Mouse (Mus musculus) stomach, embryonic 15.5 days (tissue): ENCODE results near the gene Gm9639. TPM values are rescaled to one million over a fixed set of nuclear protein-coding genes. Genes with fewer than 3 reads are reported as not detected.
"Not testable (repeated sequence)": the region's sequence is repeated elsewhere in the genome, so short reads cannot be mapped to it uniquely, and the experiment has no call there.

Source experiments
- ATAC-seq: fragments of 200-750 bp; cut with Nextera tagmentation; 2 replicates; pipeline ENCODE4 v1.8.0; 2017; ENCODE audit warnings: low read depth, moderate number of reproducible peaks, moderate TSS enrichment; ENCODE audit not compliant: insufficient read depth, low FRiP score
- H3K27ac ChIP-seq: fragments of 300-500 bp; sonication (generic); 2 replicates; pipeline ENCODE4 v1.5.1; 2015; ENCODE audit warnings: mild to moderate bottlenecking, inconsistent platforms
- H3K27me3 ChIP-seq: fragments of 300-500 bp; sonication (generic); replicated peaks from 2 replicates; pipeline ENCODE4 v1.6.1; 2015; ENCODE audit warnings: inconsistent platforms
- H3K36me3 ChIP-seq: fragments of 300-500 bp; sonication (generic); 2 replicates; pipeline ENCODE4 v1.6.1; 2015; ENCODE audit warnings: inconsistent platforms
- H3K4me1 ChIP-seq: fragments of 300-500 bp; sonication (generic); 2 replicates; pipeline ENCODE4 v1.6.1; 2015; ENCODE audit warnings: inconsistent platforms
- H3K4me2 ChIP-seq: fragments of 300-500 bp; sonication (generic); 2 replicates; pipeline ENCODE4 v1.6.1; 2015; ENCODE audit warnings: mild to moderate bottlenecking, inconsistent platforms
- H3K4me3 ChIP-seq: fragments of 300-500 bp; sonication (generic); replicated peaks from 2 replicates; pipeline ENCODE4 v1.5.1; 2015; ENCODE audit warnings: inconsistent platforms
- H3K9ac ChIP-seq: fragments of 300-500 bp; sonication (generic); 2 replicates; pipeline ENCODE4 v1.6.1; 2015; ENCODE audit warnings: inconsistent platforms
- H3K9me3 ChIP-seq: fragments of 300-500 bp; sonication (generic); 2 replicates; pipeline ENCODE4 v1.6.1; 2016; ENCODE audit warnings: inconsistent platforms
- WGBS: fragments of 180-500 bp; shearing (Covaris S2); methylation state at CpG from one replicate; pipeline ENCODE4 v1.1.7; 2015; 5-methylcytosine and 5-hydroxymethylcytosine counted together
- polyA plus RNA-seq: library from polyadenylated mRNA; unstranded; fragments of >200 nt; fragmentation: Nextera tagmentation; extraction: Ambion mirVana; gene quantifications from 2 replicates; pipeline ENCODE4 v1.2.1, GENCODE M21; 2015

Gene Gm9639
- polyA plus RNA-seq, 1 experiment from 2014 or later, result not detected

DNA sequence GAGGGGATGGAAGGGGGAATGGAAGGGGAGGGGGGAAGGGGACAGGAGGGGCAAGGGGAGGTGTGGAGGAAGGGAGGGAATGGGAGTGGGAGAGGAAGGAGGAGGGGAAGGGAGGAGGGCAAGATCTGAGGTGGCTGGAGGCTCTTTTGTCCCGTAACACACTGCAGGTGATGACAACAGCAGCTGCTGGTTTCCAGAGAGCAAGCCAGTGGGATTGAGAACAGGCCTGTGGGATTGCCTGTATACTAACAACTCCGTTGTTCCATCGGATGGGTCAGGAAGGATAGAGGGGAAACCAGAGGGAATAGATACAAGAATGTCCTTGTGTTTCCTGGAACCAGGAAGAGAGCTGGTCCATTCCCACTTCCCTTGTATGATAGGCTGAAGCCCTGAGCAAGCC is 2.8 kb upstream of the Gm9639 start:
- no peak for ATAC-seq
- H3K36me3 ChIP-seq, result no peaks in the 10 kb centered on the region
- no peak overlapping the region for H3K4me3 ChIP-seq
- H3K9me3 ChIP-seq, result no peaks in the 10 kb centered on the region
- WGBS, result 24% methylated on average over 3 of the region's 3 CpGs
- H3K4me1 ChIP-seq, result 0 out of 2 replicates have a peak, but pooled peaks cover 4% of the 10 kb centered on the region
- H3K4me2 ChIP-seq, result no peak overlapping the region
- H3K9ac ChIP-seq, result no peak overlapping the region
- H3K27me3 ChIP-seq, result no peaks in the 10 kb centered on the region
- no peak overlapping the region for H3K27ac ChIP-seq

DNA sequence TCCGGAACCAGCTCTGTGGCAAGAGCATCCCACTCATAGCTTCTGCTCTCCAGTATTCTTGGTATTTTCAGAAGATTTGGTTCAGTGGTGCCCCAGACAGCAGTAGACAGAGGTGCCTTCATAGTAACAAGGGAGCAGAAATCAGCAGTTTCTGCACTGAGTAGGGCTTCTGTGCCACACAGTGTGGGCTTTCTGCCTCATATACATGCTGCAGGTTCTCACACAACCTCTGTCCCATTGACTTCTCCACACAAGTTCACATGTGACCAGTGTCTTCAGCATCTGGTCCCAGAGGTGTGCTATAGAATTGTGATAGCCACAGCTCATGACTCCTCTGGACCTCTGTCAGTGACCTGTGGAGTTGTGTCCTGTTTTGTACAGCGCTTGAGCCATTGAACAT is 6.3 kb downstream of the Gm9639 start:
- 71% methylated on average over 2 of the region's 2 CpGs for WGBS
- Histone ChIP-seq H3K4me3 (no peak overlapping the region), H3K27ac (no peak overlapping the region), H3K4me1 (no peaks in the 10 kb centered on the region), H3K9me3 (no peaks in the 10 kb centered on the region), H3K27me3 (no peaks in the 10 kb centered on the region), H3K36me3 (no peaks in the 10 kb centered on the region), H3K4me2 (no peak overlapping the region), H3K9ac (no peak overlapping the region)
- no peak for ATAC-seq

DNA sequence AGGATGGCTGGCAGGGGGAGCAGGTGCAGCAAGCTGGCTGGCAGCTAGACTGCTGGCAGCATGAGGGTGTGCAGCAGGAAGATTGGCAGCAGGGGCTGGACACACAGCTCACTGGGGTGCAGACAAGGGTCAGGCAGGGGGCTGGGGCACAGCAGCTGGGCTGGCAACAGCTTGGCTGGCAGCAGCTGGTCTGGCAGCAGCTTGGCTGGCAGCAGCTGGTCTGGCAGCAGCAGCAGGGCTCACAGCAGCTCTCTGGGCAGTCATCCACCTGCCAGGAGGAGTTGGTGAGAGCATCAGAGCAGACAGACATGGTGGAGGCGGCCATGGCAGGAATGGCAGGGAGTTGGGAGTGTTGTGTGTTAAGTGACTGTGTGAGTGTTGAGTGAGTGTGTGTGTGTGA is 7.0 kb downstream of the Gm9639 start, which contains the start of gene Gm7137:
Gm7137 (minus strand) TSS at position 325 of the 400 bp plus-strand sequence.
- not testable (repeated sequence) for H3K36me3 ChIP-seq, ATAC-seq, H3K4me2 ChIP-seq, H3K9ac ChIP-seq, H3K4me1 ChIP-seq, H3K9me3 ChIP-seq, H3K27me3 ChIP-seq, H3K4me3 ChIP-seq, H3K27ac ChIP-seq
- 36% methylated on average over 1 of the region's 1 CpGs for WGBS

DNA sequence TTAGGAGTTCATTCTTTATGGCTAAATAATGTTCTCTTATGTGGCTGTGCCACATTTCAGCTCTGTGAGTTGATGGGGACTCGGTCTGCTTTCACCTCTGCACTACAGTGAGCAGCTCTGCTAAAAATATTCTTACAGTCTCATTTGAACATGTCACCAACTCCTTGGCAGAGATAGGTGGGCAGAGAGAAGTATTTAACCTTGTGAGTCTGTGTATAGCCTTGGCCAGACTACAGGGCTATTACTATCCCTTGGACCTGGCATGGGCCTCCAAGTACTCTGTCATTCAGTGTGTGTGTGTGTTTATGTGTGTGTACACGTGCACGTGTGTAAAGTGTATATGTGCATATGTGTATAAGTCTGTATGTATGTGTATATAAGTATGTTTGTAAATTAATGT is 11.5 kb downstream of the Gm9639 start:
- WGBS, result 70% methylated on average over 3 of the region's 3 CpGs
- ATAC-seq, result not testable (repeated sequence)

DNA sequence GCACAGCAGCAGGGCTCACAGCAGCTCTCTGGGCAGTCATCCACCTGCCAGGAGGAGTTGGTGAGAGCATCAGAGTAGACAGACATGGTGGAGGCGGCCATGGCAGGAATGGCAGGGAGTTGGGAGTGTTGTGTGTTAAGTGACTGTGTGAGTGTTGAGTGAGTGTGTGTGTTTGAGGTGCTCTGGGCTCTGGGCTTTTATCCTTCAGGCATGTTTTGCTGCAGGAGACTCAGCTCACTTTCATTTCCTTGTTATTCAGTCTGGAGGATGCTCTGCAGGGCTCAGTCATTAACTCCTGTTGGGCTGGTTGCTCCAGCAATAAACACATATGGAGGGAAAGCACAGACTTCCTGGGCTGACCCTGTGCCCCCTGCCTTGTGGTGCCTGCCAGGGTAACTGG is 12.4 kb downstream of the Gm9639 start, which contains the start of gene Gm3250:
Gm3250 (minus strand) TSS at position 101 of the 400 bp plus-strand sequence.
- not testable (repeated sequence) for H3K9ac ChIP-seq, ATAC-seq, H3K4me1 ChIP-seq, H3K27ac ChIP-seq, H3K9me3 ChIP-seq, H3K4me3 ChIP-seq, H3K36me3 ChIP-seq, H3K27me3 ChIP-seq, H3K4me2 ChIP-seq
- 40% methylated on average over 1 of the region's 1 CpGs for WGBS

More for the DNA sequence above, 11.5 kb downstream of the Gm9639 start:
- H3K27me3 ChIP-seq, H3K4me3 ChIP-seq, H3K4me1 ChIP-seq, H3K9me3 ChIP-seq, H3K36me3 ChIP-seq, H3K9ac ChIP-seq, H3K4me2 ChIP-seq, H3K27ac ChIP-seq: not testable (repeated sequence)

DNA sequence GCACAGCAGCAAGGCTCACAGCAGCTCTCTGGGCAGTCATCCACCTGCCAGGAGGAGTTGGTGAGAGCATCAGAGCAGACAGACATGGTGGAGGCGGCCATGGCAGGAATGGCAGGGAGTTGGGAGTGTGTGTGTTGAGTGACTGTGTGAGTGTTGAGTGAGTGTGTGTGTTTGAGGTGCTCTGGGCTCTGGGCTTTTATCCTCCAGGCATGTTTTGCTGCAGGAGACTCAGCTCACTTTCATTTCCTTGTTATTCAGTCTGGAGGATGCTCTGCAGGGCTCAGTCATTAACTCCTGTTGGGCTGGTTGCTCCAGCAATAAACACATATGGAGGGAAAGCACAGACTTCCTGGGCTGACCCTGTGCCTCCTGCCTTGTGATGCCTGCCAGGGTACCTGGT is 18.0 kb downstream of the Gm9639 start, which contains the start of gene Gm7138:
Gm7138 (minus strand) TSS at position 101 of the 400 bp plus-strand sequence.
- not testable (repeated sequence) for H3K27me3 ChIP-seq, H3K27ac ChIP-seq, H3K9me3 ChIP-seq, H3K4me3 ChIP-seq, H3K4me1 ChIP-seq, H3K9ac ChIP-seq, H3K36me3 ChIP-seq, H3K4me2 ChIP-seq, ATAC-seq
- WGBS, result 76% methylated on average over 1 of the region's 1 CpGs

DNA sequence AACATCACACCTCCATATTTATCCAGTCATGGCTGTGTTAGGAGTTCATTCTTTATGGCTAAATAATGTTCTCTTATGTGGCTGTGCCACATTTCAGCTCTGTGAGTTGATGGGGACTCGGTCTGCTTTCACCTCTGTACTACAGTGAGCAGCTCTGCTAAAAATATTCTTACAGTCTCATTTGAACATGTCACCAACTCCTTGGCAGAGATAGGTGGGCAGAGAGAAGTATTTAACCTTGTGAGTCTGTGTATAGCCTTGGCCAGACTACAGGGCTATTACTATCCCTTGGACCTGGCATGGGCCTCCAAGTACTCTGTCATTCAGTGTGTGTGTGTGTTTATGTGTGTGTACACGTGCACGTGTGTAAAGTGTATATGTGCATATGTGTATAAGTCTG is 22.7 kb downstream of the Gm9639 start:
- not testable (repeated sequence) for H3K36me3 ChIP-seq, H3K27me3 ChIP-seq, H3K27ac ChIP-seq, H3K4me3 ChIP-seq, H3K4me1 ChIP-seq, H3K9me3 ChIP-seq, H3K4me2 ChIP-seq, H3K9ac ChIP-seq, ATAC-seq
- 85% methylated on average over 3 of the region's 3 CpGs for WGBS

DNA sequence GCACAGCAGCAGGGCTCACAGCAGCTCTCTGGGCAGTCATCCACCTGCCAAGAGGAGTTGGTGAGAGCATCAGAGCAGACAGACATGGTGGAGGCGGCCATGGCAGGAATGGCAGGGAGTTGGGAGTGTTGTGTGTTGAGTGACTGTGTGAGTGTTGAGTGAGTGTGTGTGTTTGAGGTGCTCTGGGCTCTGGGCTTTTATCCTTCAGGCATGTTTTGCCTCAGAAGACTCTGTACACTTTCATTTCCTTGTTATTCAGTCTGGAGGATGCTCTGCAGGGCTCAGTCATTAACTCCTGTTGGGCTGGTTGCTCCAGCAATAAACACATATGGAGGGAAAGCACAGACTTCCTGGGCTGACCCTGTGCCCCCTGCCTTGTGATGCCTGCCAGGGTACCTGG is 23.7 kb downstream of the Gm9639 start, which contains the start of gene Gm3238:
Gm3238 (minus strand) TSS at position 101 of the 400 bp plus-strand sequence.
- not testable (repeated sequence) for H3K4me1 ChIP-seq, ATAC-seq, H3K9me3 ChIP-seq

DNA sequence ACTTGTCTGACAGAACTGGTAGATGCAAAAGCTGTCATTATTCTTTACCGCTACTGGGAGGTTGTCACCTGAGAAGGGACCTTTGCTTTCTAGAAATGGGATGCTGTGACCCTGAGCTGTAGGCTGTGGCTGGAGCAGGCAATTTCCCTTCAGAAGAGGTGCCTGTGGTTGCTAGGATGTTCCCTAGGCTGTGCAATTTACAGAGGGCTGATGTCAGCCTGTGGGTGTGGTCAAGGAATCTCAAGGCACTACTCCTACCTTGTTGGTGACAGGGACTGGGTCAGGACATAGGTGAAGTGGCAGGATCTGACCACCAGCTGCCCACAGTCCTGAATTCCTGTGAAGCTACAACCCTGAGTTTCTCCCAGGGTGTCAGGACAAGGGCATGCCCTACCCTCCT is 25.1 kb downstream of the Gm9639 start:
- H3K9me3 ChIP-seq, result no peaks in the 10 kb centered on the region
- WGBS, result 74% methylated on average over 1 of the region's 1 CpGs
- no peak overlapping the region for H3K4me3 ChIP-seq
- no peaks in the 10 kb centered on the region for H3K4me1 ChIP-seq
- ATAC-seq, result no peak
- no peak overlapping the region for H3K4me2 ChIP-seq
- H3K27ac ChIP-seq, result no peak overlapping the region
- H3K36me3 ChIP-seq, result no peaks in the 10 kb centered on the region
- H3K9ac ChIP-seq, result no peak overlapping the region
- no peaks in the 10 kb centered on the region for H3K27me3 ChIP-seq

More for the DNA sequence above, 23.7 kb downstream of the Gm9639 start, which contains the start of gene Gm3238:
- H3K4me3 ChIP-seq, H3K36me3 ChIP-seq, H3K27ac ChIP-seq, H3K27me3 ChIP-seq, H3K9ac ChIP-seq, H3K4me2 ChIP-seq: not testable (repeated sequence)
- WGBS, result 75% methylated on average over 1 of the region's 1 CpGs

DNA sequence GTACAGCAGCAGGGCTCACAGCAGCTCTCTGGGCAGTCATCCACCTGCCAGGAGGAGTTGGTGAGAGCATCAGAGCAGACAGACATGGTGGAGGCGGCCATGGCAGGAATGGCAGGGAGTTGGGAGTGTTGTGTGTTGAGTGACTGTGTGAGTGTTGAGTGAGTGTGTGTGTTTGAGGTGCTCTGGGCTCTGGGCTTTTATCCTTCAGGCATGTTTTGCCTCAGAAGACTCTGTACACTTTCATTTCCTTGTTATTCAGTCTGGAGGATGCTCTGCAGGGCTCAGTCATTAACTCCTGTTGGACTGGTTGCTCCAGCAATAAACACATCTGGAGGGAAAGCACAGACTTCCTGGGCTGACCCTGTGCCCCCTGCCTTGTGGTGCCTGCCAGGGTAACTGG is 35.3 kb downstream of the Gm9639 start, which contains the start of gene Gm3233:
Gm3233 (minus strand) TSS at position 101 of the 400 bp plus-strand sequence.
- not testable (repeated sequence) for H3K9ac ChIP-seq, H3K4me2 ChIP-seq, ATAC-seq, H3K4me1 ChIP-seq, H3K4me3 ChIP-seq, H3K27ac ChIP-seq, H3K36me3 ChIP-seq, H3K9me3 ChIP-seq, H3K27me3 ChIP-seq
- WGBS, result 40% methylated on average over 1 of the region's 1 CpGs

DNA sequence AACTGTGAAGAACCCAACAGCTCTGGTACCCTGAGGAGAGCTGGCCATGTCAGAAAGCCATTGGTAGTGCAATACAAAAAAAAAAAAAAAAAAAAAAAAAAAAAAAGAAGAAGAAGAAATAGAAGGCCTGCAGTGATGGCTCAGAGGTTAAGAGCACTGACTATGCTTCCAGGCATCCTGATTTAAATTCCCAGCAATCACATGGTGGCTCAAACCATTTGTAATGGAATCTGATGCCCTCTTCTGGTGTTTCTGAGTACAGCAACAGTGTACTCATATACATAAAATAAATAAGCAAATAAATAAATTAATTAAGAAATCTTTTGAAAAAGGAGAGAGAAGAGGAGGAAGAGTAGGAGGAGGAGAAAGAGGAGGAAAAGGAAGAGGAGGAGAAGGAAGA is 41.4 kb downstream of the Gm9639 start:
- Histone ChIP-seq H3K9ac (no peak overlapping the region), H3K9me3 (no peaks in the 10 kb centered on the region), H3K36me3 (no peaks in the 10 kb centered on the region), H3K4me3 (no peak overlapping the region), H3K27ac (no peak overlapping the region), H3K4me2 (no peak overlapping the region), H3K27me3 (no peaks in the 10 kb centered on the region), H3K4me1 (no peaks in the 10 kb centered on the region)
- no peak for ATAC-seq

DNA sequence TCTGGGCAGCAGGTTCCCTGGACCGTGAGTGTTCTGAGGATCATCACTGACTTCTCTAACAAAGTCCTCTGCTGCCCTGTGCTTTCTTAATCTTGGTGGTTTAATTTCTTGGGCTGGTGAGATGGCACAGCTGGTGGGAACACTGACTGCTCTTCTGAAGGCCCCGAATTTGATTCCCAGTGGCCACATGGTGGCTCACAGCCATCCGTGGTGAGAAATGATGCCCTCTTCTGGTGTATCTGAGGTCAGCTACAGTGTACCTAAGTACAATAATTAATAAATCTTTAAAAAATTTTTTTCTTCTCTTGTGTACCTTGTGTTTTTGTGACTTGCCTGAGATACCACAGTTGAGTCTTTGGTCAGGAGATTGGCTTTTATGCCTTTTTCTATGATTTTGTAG is 42.6 kb downstream of the Gm9639 start:
- H3K9ac ChIP-seq, ATAC-seq, H3K27me3 ChIP-seq, H3K4me1 ChIP-seq, H3K36me3 ChIP-seq, H3K27ac ChIP-seq, H3K9me3 ChIP-seq, H3K4me2 ChIP-seq, H3K4me3 ChIP-seq: not testable (repeated sequence)
- 46% methylated on average over 3 of the region's 3 CpGs for WGBS

DNA sequence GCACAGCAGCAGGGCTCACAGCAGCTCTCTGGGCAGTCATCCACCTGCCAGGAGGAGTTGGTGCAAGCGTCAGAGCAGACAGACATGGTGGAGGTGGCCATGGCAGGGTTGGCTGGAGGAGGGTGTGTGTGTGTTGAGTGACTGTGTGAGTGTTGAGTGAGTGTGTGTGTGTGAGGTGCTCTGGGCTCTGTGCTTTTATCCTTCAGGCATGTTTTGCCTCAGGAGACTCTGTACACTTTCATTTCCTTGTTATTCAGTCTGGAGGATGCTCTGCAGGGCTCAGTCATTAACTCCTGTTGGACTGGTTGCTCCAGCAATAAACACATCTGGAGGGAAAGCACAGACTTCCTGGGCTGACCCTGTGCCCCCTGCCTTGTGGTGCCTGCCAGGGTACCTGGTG is 43.6 kb downstream of the Gm9639 start, which contains the start of gene Gm9736:
Gm9736 (minus strand) TSS at position 101 of the 400 bp plus-strand sequence.
- not testable (repeated sequence) for ATAC-seq, H3K9ac ChIP-seq, H3K4me3 ChIP-seq, H3K4me1 ChIP-seq, H3K27me3 ChIP-seq, H3K4me2 ChIP-seq, H3K9me3 ChIP-seq, H3K27ac ChIP-seq, H3K36me3 ChIP-seq
- 62% methylated on average over 1 of the region's 1 CpGs for WGBS
